Mouse (Mus musculus) liver, adult 10 weeks (tissue): Measurements from ENCODE around the gene U2af1. TPM values are rescaled to one million over a fixed set of nuclear protein-coding genes. Genes with fewer than 3 reads are reported as not detected.

Source experiments
- polyA plus RNA-seq: library from polyadenylated mRNA; stranded (reverse); fragments of 350-450 nt; fragmentation: Illumina TruSeq; extraction: RNeasy Lipid Tissue Mini Kit (QIAGEN cat#74804); gene quantifications from one replicate; pipeline ENCODE4 v1.2.3, GENCODE M21; 2014; ENCODE audit warnings: low read depth, low replicate concordance

U2af1 gene
- 50.9 TPM for polyA plus RNA-seq

DNA sequence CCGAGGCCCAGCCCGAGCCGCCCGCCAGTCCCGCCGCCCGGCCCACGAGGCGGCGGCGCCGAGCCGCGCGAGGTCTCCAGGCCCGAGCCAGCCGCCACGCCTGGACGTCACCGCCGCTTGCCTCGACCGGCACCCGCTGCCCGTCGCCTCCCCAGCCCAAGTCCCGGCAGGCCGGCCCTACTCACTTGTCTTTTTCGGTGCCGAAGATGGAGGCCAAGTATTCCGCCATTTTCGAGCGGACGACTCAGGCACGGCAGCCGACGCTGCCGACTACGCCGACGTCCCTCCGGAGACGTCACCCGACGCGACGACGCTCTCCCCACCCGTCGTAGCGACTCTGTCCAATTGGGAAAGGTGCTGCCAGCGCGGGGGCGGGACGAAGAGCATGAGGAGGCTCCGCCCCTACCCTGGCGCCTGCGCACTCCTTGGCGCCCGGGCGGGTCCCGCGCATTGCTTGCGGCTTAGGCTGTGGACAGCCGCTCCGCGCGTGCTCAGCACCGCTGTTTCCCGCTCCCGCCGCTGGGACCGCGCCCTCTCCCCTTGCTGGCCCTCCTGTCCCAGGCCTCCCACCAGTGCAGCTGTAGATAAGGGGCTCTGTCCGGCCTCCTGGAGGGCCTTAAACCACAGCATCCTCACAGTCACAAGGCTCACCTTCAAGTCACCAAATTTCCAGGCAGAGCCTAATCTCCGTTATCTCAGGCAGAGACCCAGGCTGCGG is at the start of gene U2af1:
U2af1 (minus strand) TSS at position 425 of the 718 bp plus-strand sequence.

DNA sequence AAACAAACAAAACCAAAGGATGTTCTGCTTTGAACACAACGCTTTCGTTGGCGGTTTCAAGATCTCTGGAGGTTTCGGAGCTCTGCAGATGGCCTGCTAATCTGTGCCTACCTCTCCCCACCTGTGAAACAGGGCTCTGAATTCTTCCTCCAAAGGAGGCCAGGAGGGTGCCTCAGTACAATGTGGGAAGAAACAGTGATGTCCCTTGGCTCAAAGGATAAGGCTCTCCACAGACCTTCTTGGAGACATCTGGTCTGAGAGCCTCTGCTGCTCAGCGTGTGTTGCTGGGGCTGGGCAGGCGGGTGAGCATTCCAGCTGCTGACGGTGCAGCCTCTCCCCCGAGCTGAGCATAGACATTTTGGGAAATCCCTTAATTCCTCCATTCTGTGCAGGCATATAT is 18.8 kb upstream of the U2af1 start, which contains the start of gene Cryaa:
Cryaa (plus strand) TSS at position 301 of the 400 bp plus-strand sequence.

DNA sequence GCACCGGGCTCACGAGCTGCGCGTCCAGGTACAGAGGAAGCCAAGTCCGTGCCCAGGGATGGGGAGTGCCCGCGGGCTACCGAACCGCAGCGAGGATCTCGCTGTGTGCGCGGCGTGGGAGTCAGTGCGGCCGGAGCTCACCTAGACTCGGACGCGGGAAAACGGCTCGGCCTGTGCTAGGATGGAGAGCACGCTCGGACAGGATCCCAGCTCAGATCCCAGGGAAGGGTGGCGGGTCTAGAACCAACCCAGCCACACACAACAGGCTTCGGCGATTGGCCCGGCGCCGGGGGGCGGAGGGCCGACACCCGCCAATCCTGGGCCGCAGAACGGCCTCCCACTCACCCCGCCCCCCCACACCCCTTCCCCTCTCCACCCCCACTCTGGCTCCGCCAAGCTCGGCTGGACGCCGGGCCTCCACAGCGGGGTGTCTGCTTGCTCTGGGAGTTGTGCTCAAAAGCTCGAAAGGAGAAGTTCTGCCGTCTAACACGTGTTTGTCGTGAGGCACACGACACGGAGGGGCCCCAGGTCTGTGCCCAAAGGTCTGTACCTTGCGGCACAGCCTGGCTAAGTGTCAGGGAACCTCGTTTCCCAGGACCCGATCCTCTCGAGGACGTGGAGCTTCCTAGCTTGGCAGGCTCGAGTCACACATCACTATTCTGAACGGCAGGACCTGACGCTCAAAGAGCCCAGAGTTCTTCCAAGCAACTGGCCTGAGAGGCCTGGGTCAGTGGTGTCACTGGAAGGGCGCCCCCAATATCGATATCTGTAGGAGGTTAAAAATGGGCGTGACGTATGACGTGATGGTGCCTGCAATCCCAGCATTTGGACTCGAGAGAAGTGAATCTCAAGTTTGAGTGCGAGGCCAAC is 21.5 kb downstream of the U2af1 start, which contains the start of gene Cbs:
Cbs (minus strand) TSS at position 297 of the 870 bp plus-strand sequence.

Other genes starting within 250 kb of the U2af1 start
- 3.0 TPM for gene Wdr4, start 138.9 kb downstream of the U2af1 start, polyA plus RNA-seq
- gene Ndufv3, start 138.8 kb downstream of the U2af1 start, polyA plus RNA-seq = 64.9 TPM
- gene Pknox1, start 94.2 kb downstream of the U2af1 start, polyA plus RNA-seq = 3.3 TPM
- gene Cbs, start 21.7 kb downstream of the U2af1 start, polyA plus RNA-seq = 75.4 TPM
- gene Cryaa, start 18.9 kb upstream of the U2af1 start, polyA plus RNA-seq = not detected
- 4.6 TPM for gene Sik1, start 196.9 kb upstream of the U2af1 start, polyA plus RNA-seq